Mouse (Mus musculus) adrenal gland, postnatal 4 days (tissue): Measurements from ENCODE around the gene Gm20388. TPM values are rescaled to one million over a fixed set of nuclear protein-coding genes. Genes with fewer than 3 reads are reported as not detected.

Source experiments
- DNase-seq, 2 experiments: peaks; one replicate each; pipeline ENCODE4 v3.0.0; 2021 to 2022; ENCODE audit warnings: low spot score in 2 of 2, mixed read lengths in 2 of 2
- total RNA-seq, 2 experiments: library from RNA; stranded (reverse); gene quantifications; 2 replicates each; pipeline ENCODE4 v1.2.3; 2021

Gene Gm20388
- total RNA-seq, 2 experiments from 2014 or later: 8.8 TPM; not detected in 1

DNA sequence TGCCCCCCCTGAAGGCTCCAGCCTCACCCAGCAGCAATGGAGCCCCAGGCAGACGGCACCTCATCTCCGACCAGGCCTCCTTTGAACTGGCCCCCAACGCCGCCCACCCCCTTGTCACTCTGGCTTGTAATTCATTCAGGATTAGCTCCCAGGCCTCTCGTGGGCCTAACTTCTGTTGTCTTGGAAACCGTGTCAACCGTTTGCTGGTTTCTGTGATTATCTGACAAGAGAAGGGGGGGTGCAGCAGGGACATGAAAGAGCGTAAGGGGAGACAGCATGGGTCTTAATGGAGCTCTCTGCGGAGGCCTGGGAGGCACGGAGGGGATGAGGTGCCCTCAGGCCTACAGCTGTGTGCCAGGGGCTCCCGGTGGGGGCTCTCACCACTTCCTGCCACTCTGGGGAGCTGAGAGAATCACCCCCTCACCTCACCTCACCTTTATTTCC, 586.9 kb downstream of the Gm20388 start:
- no peak for DNase-seq

DNA sequence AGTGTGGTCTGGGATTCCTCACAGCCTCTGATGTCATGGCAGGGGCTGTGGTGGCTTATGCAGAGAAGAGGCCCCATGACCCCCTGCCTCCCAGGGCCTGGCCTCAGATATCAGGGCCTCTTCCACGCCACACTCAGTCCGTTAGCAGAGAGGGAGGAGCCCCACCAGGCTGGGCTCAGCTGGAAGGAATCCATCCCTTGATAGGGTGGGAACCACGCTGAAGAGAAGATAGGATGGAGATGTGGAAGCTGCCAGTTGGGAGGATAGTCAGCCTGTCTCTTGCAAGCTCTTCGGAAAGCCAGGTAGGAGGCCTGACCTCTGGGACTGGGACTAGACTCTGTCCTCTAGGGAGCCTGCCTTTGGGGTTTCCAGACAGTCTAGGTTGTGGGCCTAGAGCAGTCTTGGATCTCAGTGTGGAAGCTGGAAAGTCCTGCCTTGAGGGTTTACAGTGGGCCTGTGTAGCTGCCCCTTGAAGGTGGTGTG, 587.7 kb downstream of the Gm20388 start:
- no peak for DNase-seq

DNA sequence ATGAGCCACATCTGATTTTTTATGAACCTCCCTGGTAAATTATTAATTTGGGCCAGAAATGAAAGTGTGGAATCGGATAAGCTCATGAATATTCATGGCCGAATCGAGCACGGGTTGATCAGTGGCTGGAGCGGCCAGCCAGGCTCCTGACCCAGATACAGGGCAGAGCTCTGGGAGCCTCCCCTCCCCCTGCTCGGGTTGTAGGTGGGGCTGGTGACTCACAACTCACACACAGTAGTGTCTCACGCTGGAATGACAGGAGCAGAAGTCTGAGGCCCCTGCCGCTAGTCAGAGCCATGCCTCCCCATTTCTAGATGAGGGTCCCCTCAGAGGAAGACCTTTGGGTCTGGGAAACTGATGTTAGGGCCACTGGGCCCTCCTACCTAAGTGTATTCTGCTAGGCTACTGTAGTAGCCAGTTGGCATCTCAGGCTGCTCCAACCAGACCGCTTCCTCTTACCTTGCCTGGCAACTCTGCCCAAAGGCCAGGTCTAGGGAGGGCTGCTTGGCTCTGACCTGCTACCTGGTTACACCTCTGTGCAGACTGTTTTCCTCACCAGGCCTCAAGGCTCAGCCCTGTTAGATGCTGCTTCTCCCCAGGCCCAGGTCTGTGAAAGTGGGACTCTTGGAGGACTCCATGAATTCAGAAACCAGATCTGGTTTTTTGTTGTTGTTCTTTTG, 588.4 kb downstream of the Gm20388 start:
- DNase-seq: peak; percentile 49 to 64

DNA sequence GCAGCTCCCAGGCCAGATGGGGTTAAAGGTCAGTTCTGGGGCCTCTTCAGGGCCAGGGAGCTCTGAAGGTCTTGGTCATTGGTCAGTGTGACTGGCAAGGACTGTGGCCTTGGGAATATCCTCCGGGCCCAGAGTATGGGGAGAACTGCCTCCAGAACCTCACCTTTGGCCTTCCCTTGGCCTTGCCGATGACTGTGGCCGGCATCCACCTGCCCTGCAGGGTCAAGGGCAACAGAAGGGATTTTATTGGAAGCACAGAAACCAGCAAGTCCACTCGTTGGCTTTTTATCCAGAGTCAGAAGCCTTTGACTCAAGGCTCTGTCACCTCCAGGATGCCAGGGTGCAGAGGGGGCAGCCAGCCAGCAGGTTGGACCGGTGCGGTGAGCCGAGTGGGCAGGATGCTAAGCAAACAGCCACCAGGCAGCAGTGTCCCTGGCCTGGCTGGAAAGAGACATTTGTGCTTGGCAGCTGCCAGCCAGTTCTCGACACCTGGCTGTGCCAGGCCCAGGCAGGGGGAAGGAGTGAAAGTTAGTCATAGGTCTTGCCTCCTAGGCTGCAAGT, 590.1 kb downstream of the Gm20388 start:
- DNase-seq: no peak

DNA sequence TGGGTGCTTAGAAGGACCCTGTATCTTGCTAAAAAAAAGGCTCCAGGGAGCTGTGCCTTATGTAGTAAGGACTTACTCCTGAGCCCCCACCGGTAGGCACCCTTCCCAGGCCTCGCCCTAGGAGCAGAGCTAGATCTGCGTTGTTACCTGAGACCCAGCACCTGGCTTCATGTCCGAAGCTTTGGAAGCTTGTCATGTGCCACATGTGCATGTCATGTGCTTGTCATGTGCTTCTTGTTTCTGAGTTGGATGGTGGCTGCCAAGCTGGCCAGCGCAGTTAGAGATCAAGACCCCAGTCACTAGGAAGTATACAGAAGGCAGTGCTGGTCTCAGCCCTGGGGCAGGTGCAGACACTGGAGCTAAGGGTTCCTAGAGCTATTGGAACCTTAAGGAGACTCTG, 590.8 kb downstream of the Gm20388 start:
- DNase-seq: no peak

DNA sequence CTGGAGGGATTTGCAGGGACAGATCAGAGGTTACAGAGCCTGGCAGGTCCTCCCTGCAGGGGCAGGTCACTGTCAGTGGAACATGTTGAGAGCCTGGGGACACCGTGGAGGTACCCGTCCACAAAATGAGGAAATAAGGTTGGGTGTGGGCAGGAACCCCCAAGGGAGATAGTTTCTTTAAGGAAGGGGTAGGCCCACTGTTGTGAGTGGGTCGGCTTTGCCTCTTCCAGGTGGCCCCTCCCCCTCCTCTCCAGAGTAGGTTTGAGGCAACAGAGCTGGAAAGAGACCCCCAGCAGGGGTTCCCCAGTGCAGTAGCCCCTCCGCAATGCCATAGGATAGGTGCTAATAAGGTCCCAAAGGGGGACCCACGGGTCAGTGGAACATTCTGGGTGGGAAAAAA, 591.8 kb downstream of the Gm20388 start:
- no peak for DNase-seq

DNA sequence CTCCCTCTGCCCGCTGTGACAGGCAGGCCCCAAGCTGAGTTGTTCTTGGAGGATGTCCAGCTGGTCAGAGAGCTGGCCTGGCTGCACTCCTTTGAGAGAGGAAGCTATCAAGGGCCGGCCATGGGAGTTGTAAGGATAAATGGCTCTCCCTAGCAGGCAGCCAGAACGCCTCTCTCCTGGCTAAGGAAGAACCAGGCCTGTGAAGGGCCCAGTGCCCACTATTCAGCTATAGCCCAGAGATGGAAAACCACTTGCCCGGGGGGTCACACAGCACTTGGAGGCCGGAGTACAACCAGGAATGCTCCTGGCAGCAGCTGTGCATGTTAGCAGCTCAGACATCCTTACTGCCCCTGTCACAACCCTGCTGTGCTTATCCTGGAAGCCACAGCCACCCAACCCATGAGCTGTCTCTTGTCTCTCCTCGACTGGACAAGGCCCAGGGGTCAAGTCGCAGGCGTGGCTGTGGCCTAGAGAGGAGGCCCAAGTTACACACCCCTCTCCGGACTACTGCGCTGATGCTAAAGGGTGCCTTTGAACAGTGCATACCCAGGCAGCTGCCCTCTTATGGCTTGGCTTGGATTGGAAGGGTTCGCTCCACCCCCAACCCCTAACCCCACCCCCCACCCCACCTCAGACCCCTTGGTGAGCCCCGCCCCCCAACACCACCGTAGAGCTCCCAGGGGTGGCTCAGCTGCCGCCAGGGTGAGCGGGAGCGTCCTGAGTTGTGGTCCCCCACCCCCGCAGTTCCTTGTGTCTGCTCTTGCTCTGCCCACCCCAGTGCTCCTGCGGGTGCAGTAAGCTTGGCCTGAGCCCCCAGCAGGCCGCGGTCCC, 593.8 kb downstream of the Gm20388 start:
- peak in 1 of 2 experiments; percentile 50 for DNase-seq

DNA sequence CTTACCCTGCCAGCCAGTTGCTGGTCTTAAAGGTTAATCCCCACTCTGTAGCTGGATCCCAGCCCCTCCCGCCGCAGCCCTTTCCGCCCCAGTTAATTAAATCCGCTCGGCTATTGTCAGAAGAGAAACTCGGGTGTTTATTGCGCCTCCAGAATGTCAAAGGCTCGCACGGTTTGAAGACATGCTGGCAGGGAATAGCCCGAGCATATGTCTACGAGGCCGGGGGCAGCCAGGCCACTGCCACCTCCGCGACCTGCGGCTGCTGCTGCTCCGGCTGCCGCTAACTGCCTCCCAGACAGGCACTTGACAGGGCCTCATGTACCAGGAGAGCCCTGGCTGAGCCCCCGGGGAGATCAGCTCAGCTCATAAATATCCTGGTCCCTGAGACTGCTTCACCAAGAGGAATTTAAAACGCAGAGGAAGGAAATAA, 594.5 kb downstream of the Gm20388 start:
- DNase-seq: no peak

DNA sequence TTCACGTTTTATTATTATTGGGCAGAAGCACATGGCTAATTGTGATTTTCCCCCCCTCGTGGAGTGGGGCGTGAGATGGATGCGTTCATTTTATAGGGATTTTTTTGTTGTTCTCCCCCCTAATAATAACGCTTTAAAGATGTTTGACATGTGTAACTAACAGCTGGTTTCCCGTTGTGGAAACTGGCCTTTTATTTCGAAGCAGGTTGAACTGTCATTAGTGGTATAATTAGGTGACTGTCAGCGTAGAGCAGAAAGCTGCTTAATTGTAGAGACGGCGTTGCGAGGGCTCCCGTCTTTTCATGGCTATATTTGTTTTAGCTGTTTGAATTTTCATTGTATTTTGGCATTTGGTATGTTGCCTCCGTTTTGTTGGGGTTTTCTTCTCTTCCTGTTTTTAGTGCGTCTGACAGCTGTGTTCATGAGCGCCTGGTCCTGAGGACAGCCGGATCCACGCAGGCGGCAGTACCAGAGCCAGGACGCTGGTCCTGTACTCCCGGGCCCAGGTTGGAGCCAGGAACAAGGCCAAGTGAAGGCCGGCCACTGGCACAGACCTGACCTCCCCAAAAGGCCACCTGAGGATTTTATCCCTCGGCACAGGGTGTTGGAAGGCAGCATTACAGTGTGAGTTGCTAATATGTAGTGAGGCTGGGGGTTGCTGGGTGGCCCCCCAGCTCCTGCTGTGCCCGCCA, 595.1 kb downstream of the Gm20388 start:
- no peak for DNase-seq

DNA sequence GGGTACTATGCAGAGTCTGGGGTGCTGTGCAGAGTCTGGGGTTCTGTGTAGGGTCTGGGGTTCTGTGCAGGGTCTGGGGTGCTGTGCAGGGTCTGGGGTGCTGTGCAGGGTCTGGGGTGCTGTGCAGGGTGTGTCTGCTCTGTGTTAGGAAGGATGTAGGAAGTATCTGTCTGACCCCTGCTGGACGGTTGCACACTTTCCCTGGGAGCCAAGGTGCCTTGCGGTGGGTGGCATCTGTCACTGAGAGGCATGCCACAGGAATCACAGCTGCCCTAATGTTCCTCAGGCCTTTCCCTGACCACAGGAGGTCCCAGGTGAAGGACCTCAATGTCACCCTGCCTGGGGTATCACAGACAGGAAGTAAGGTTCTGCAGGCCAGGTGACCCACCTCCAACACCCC, 595.9 kb downstream of the Gm20388 start:
- DNase-seq: no peak

DNA sequence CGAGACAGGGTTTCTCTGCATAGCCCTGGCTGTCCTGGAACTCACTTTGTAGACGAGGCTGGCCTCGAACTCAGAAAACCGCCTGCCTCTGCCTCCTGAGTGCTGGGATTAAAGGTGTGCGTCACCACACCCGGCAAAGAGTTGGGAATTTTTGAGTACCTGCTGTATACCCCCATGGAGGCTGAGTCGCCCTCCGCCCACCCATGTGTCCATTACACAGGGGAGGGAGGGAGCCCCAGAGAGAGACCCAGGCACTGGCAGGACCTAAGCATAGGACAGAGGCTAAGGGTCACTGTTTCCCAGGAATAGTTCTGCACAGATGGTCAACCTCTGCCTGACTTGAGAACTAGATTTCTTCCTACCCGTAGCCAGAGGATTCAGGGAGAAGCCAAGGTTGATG, 596.6 kb downstream of the Gm20388 start:
- DNase-seq: no peak

DNA sequence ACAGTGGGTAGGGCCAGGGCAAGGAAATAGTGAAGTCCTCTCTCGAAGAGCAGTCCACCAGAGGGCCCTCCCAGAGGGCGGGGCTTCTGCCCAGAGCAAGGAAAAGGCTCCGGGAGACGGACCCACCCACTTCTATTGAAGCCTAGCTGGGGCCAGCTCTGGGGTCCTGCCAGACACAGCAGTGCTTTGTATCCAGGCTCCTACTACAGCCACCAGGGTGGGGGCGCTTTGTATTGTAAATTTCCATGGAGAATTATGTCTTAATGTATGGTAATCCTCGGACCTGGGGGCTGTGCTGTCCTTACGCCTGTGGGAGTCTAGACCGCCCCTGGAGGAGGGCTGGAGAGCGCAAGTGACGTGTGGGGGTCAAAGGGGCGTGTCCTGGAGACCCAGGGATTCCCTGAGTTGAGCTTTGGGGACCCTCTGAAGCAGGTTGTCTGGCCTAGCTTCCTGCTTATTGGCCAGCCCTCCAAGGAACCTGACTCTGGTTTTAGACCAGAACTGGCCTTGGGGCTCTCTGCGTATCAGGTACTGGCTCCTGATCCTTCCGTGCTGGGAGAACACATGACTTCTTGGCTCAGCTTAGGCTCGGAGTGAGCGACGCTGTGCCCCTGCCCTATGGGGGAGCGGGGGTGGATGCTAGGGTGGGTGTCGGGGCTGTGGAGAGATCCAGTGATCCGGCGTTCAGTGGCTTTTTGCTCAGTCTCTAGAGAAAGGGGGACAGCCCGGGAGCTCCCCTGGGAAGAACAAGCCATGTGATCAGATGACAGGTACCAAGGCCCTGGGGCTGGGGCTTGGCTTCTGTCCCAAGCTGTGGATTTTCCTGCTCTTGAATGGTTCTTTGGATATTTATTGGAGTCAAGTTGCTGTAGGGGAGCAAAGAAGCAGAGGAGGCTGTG, 598.7 kb downstream of the Gm20388 start:
- no peak for DNase-seq

DNA sequence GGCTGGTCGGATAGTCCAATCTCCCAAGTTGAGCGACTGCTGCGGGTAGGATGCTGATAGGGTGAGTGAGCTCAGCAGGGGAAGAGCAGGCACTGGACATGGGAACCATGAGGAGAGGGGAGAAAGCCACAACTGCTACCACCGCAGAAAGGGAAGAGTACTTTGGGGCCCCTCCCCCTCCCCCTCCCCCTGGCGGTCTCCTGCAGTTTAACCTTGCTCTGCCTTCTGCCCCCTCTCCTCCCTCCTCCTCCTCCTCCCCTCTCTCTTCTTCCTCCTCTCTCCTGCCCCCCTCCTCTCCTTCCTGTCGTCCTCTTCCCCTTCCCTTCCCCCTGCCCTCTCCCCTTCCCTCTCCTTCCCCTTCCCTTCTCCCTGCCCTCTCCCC, 599.4 kb downstream of the Gm20388 start:
- DNase-seq: no peak

DNA sequence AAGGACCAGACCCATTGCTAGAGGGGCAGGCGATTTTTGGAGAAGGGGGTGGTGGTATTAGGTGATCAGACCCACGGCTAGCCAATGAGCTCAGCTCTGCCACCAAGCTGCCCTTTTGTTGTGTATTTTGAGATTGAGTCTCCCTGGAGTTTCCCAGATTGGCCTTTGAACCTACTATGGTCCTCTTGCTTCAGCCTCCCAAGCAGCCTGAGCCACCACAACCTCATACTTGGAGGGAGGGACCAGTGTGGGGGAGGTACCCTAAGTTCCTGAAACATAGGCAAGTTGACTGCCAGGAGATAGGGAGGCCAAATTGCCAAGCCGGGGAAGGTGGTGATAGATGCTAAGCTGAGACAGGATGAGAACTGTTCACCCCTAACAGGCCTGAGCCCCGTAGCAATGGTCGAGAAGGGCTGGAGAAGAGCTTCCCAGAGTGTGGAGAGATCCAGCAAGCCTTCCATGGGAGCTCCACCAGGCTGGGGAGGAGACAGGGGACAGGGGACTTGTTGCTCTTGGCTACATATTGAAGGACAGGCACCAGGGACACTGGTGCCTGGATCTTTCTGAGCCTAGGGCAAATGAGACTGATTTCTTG, 600.3 kb downstream of the Gm20388 start:
- DNase-seq: no peak

DNA sequence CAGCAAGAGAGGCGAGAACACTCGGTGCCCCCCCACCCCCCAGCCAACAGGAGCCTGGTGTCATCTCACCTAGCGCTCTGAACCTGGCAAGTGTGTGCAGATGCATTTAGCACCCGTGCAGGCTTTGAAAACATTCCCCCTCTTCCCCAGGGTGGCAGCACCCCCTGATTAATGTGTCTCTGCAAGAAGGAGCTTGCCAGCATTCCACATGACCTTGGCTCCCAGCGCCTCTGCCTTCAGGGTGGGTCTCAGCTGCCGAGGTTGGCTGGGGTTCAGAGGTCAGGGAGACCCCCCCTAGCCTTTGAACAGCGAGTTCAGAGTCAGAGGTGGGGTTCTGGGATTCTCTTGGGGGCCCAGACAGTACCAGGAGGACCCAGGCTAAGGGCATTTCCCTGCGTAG, 601.1 kb downstream of the Gm20388 start:
- no peak for DNase-seq

DNA sequence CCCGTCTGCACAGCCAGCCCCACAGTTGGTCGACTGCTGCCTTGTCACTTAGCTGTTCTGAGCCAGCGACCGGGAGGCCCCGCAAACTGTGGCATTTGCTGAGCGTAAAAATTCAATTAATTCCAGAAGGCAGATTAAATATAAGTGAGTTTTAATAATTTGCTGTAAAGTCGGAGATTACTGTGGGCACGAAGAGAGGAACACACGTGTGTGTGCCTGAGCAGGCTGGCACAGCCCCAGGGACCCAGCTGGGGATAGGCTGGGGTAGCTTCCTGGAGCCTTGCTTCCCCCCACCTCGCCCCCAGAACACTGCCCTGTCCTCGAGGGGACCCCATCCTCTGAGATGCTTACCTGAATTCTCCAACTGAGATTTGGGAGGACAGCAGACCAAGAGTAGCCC, 601.7 kb downstream of the Gm20388 start:
- DNase-seq: no peak

DNA sequence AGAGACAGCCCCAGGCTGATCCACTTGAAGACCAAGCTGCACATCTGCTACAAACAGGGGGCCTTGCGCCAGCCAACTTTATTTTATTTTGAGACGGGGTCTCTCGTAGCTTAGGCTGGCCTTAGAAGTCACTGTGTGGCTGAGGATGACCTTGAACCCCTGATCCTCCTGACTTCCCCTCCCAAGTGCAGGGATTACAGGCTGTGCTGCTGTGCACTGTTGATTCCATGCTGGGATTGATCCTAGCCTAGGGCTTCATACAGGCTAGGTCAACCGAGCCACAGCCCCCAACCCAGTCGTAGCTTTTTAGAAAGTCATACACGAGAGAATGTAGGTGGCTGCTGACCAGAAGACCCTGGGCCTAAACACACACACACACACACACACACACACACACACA, 602.5 kb downstream of the Gm20388 start:
- no peak for DNase-seq

DNA sequence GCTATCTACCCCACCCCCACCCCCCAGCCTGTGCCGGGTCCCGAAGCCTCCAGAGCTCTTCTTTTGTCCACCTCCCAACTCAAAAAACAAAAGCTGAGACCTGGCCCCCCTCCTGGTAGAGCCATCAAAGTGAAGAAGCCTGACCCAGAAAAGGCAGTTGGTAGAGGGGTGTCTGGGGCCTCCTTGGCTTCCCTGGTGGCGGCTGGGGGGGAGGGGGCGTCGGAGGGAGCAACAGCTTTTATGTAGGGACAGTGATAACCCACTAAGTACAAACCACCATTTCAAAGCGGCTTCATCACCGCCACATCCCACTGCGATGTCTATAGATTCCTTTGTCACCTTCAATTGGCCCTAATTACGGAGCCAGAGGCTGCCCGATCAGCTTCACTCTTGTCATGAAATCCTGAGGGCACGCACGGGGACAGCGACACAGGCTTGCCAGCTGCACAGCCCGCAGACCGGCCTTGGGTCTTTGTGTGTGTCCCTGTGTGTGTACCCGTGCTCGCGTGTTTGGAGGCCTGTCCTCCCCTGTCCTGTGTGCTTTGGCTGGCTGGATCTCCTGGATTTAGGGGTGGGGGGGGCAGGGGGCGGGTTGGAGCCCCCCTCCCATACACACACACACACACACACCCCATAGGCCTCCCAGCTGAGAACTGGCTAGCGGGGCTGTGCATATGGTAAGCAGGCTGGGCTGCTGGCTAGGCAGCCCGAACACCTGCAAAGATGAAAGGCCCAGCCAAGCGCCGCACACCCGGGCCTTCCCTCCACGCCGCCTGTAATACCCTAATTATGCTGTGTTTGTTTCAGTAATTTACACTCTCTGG, 603.2 kb downstream of the Gm20388 start:
- DNase-seq: no peak

DNA sequence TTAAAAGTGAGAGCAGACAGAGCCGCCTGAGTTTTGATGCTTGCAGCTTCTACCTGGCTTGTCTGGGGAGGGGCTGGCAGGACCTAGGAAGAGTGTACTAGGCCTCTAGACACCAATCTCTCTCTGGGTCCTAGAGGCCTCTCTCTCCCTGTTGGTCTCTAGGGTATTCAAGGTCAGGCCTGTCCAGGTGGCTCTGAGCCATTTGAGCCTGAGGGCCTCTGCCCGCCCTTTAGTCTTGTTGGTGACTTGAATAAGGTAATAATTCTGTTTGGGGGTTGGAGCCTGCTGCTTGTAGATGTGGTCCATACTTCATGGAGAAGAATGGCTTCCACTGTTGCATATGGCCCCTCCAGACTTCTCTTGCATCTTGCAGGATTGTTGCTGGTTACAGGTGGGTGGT, 604.6 kb downstream of the Gm20388 start:
- no peak for DNase-seq
